Mouse (Mus musculus) forebrain, embryonic 10.5 days (tissue): ENCODE measurements around the gene Cbfa2t2. TPM values are rescaled to one million over a fixed set of nuclear protein-coding genes. Genes with fewer than 3 reads are reported as not detected.
"Not testable (repeated sequence)": the region's sequence is repeated elsewhere in the genome, so short reads cannot be mapped to it uniquely, and the experiment has no call there.

Experiments used
- DNase-seq: peaks from one replicate; pipeline ENCODE4 v3.0.0-alpha.2; 2017; ENCODE audit warnings: low spot score; ENCODE audit errors: extremely low spot score
- H3K27ac ChIP-seq: fragments of 300-500 bp; sonication (generic); 2 replicates; pipeline ENCODE4 v1.5.1; 2016; ENCODE audit warnings: mild to moderate bottlenecking
- H3K27me3 ChIP-seq: fragments of 300-500 bp; sonication (generic); 2 replicates; pipeline ENCODE4 v1.6.1; 2016; ENCODE audit warnings: mild to moderate bottlenecking; ENCODE audit not compliant: poor library complexity, severe bottlenecking
- H3K36me3 ChIP-seq: fragments of 300-500 bp; sonication (generic); replicated peaks from 2 replicates; pipeline ENCODE4 v1.6.1; 2016; ENCODE audit warnings: mild to moderate bottlenecking, moderate library complexity
- H3K4me1 ChIP-seq: fragments of 300-500 bp; sonication (generic); 2 replicates; pipeline ENCODE4 v1.6.1; 2016
- H3K4me3 ChIP-seq: fragments of 300-500 bp; sonication (generic); 2 replicates; pipeline ENCODE4 v1.5.1; 2016; ENCODE audit warnings: mild to moderate bottlenecking, moderate library complexity
- H3K9me3 ChIP-seq: fragments of 300-500 bp; sonication (generic); 2 replicates; pipeline ENCODE4 v1.6.1; 2016; ENCODE audit warnings: mild to moderate bottlenecking, moderate library complexity
- WGBS: fragments of 180-500 bp; shearing (Covaris S2); methylation state at CpG from one replicate; pipeline ENCODE4 v1.1.7; 2016; 5-methylcytosine and 5-hydroxymethylcytosine counted together
- polyA plus RNA-seq: library from polyadenylated mRNA; unstranded; fragments of >200 nt; fragmentation: Nextera tagmentation; extraction: Ambion mirVana; gene quantifications from 2 replicates; pipeline ENCODE4 v1.2.1, GENCODE M21; 2016

Cbfa2t2 gene
- polyA plus RNA-seq, 1 experiment from 2014 or later: 59.3 TPM

GRCm38 (mm10) chr2:154459262-154459661 lies 23.0 kb downstream of the Cbfa2t2 start:
- H3K27ac ChIP-seq: no peak overlapping the region
- peaks cover 24% of the 10 kb centered on the region for H3K36me3 ChIP-seq
- 89% methylated on average over 2 of the region's 2 CpGs for WGBS
- no peak overlapping the region for H3K4me3 ChIP-seq
- no peaks in the 10 kb centered on the region for H3K9me3 ChIP-seq
- peaks cover 21% of the 10 kb centered on the region for H3K4me1 ChIP-seq
- DNase-seq: no peak
- H3K27me3 ChIP-seq: no peaks in the 10 kb centered on the region

DNA sequence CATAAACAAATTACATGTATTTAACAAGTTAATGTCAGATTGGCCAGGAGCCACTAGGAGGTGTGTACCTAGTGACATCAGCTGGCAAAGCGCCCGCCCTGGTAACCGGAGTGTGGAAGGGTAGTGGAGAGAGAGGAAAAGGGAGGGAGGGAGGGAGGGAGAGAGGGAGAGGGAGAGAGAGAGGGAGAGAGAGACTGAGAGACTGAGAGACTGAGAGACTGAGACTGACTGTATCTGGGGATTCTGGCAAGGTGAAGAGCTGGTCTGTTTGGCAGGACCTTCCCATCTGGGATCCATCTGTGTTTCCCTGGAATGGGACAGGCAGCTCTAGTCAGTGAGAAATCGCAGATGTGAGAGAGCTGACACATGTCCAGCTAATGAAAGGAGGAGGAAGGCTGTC lies 23.6 kb downstream of the Cbfa2t2 start:
- Histone ChIP-seq H3K9me3 (no peaks in the 10 kb centered on the region), H3K27ac (no peak overlapping the region), H3K4me1 (peaks cover 17% of the 10 kb centered on the region), H3K27me3 (no peaks in the 10 kb centered on the region), H3K4me3 (no peak overlapping the region), H3K36me3 (peaks cover 23% of the 10 kb centered on the region)
- no peak for DNase-seq
- WGBS: 47% methylated on average over 4 of the region's 4 CpGs

DNA sequence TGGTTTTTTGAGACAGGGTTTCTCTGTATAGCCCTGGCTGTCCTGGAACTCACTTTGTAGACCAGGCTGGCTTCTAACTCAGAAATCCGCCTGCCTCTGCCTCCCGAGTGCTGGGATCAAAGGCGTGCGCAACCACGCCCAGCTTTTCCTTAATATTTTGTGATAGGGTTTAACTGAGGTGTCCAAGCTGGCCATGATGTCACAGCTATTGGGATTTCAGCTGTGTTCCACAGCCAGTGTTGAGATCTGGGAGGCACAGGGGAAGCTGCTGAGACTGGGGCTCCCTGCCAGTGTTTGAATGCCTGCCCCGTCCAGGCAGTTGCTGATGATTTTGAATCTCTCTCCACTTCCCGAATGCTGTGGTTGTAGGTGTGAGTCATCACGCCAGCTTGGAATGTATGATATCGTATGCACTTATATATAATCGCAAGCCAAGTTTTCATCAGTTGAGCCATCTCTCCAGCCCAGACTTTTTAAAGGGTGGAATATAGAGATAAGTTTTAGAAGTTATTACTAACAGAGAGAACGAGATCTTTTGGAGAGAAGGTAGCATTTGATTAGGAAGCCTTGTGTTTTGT lies 27.4 kb downstream of the Cbfa2t2 start:
- Histone ChIP-seq H3K36me3 (peaks cover 13% of the 10 kb centered on the region), H3K27me3 (no peaks in the 10 kb centered on the region), H3K9me3 (0 out of 2 replicates have a peak, but pooled peaks cover 4% of the 10 kb centered on the region), H3K4me3 (no peak overlapping the region), H3K27ac (no peak overlapping the region), H3K4me1 (peaks cover 23% of the 10 kb centered on the region)
- WGBS: 92% methylated on average over 11 of the region's 11 CpGs
- no peak for DNase-seq

DNA sequence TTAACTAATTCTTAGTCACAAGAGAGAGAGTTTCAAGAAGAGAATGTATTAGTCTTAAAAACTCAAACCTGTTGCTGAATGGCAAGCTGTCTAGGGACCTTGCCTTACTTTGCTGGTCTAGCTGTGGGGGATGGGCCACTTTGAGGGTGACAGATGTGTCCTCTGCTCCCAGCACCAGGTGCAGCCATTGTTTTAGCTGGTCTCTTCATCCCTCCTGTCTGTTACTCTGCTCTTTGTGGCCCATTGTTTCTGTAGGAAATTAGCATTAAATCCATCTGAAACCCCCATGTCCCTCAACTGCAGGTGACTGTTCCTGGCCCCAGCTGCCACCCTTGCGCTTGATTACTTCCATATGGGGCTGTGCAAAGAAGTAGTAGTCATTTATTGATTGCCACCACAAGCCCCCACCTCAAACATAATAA lies 29.6 kb downstream of the Cbfa2t2 start:
- Histone ChIP-seq H3K4me1 (peaks cover 18% of the 10 kb centered on the region), H3K4me3 (no peak overlapping the region), H3K36me3 (peaks cover 15% of the 10 kb centered on the region), H3K27ac (peak overlapping the region; percentile 51; the same call in 1 of the 2 replicates), H3K27me3 (no peaks in the 10 kb centered on the region), H3K9me3 (0 out of 2 replicates have a peak, but pooled peaks cover 4% of the 10 kb centered on the region)
- 52% methylated on average over 1 of the region's 1 CpGs for WGBS
- peak; percentile 38 for DNase-seq

GRCm38 (mm10) chr2:154467139-154467538 lies 30.9 kb downstream of the Cbfa2t2 start:
- WGBS: 89% methylated on average over 5 of the region's 5 CpGs
- Histone ChIP-seq H3K4me1 (peaks cover 18% of the 10 kb centered on the region), H3K27me3 (no peaks in the 10 kb centered on the region), H3K9me3 (0 out of 2 replicates have a peak, but pooled peaks cover 4% of the 10 kb centered on the region), H3K27ac (peak overlapping the region; percentile 8; the same call in 1 of the 2 replicates), H3K36me3 (peaks cover 12% of the 10 kb centered on the region), H3K4me3 (no peak overlapping the region)
- DNase-seq: no peak

- Histone ChIP-seq H3K4me3 (no peak overlapping the region), H3K27me3 (no peaks in the 10 kb centered on the region), H3K9me3 (no peaks in the 10 kb centered on the region), H3K4me1 (no peaks in the 10 kb centered on the region), H3K27ac (no peak overlapping the region), H3K36me3 (peaks cover 4% of the 10 kb centered on the region)
- WGBS: 77% methylated on average over 1 of the region's 1 CpGs
- no peak for DNase-seq
These were observed 38.2 kb downstream of the Cbfa2t2 start for GRCm38 (mm10) chr2:154474251-154475061.

DNA sequence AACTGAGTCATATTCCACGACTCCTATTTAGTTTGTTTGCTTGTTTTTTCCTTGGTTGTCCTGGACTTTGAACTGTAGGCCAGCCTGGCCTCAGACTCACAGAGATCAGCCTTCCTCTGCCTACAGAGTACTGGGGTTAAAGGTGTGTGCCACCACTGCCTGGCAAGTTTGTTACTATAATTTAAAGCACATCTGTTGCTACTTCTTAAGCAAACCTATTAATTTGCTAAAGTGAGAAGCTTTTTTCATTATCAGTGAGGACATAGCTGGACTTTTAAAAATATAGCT lies 38.7 kb downstream of the Cbfa2t2 start:
- DNase-seq: no peak
- Histone ChIP-seq H3K9me3 (no peaks in the 10 kb centered on the region), H3K36me3 (peaks cover 4% of the 10 kb centered on the region), H3K27ac (no peak overlapping the region), H3K4me3 (no peak overlapping the region), H3K4me1 (no peaks in the 10 kb centered on the region), H3K27me3 (no peaks in the 10 kb centered on the region)
- 89% methylated on average over 1 of the region's 1 CpGs for WGBS

GRCm38 (mm10) chr2:154475861-154476260 lies 39.6 kb downstream of the Cbfa2t2 start:
- WGBS: 95% methylated on average over 7 of the region's 7 CpGs

DNA sequence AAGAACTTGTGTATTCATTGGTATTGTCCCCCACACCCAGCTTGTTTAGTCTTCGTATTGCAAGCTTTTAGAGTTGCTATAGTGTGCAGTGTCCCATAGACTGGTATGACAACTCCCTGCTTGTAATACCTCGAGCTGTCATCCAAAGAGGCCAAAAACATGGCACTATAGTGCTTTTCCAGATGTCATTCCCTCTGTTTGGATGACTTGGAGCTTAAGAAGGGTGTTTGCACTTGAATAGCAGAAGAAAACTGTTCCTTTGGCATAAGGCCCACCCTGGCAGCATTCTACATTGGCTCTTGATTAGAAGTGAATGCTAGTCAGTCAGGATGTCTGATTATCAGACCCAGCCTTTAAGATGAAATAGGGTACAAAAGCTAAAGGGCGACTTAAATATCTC lies 40.7 kb downstream of the Cbfa2t2 start:
- no peaks in the 10 kb centered on the region for H3K27me3 ChIP-seq
- WGBS: 93% methylated on average over 3 of the region's 3 CpGs
- H3K27ac ChIP-seq: no peak overlapping the region
- H3K36me3 ChIP-seq: peaks cover 4% of the 10 kb centered on the region
- no peaks in the 10 kb centered on the region for H3K9me3 ChIP-seq
- H3K4me3 ChIP-seq: no peak overlapping the region
- H3K4me1 ChIP-seq: no peaks in the 10 kb centered on the region
- DNase-seq: no peak

More at GRCm38 (mm10) chr2:154475861-154476260, 39.6 kb downstream of the Cbfa2t2 start:
- DNase-seq: no peak
- Histone ChIP-seq H3K36me3 (peaks cover 4% of the 10 kb centered on the region), H3K27me3 (no peaks in the 10 kb centered on the region), H3K9me3 (no peaks in the 10 kb centered on the region), H3K4me1 (no peaks in the 10 kb centered on the region), H3K4me3 (no peak overlapping the region), H3K27ac (no peak overlapping the region)

DNA sequence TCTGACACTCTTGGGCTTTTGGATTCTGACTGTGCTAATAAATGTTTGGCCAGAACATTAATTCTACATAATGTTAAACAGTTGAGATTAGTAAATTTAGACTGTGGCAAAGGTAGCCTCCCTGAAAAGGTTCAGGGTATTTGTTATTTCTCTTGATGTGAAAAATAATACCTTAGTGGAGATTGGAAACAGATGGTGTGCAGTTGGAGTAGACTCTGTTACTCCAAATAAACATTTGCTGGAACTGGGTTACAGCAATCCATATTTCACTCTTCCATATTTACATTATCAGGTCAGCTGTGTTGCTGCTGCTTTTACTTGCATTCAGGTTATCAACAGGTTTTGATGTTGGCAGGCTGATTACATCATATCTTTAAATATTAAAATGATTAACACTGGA lies 55.5 kb downstream of the Cbfa2t2 start:
- H3K4me3 ChIP-seq: no peak overlapping the region
- H3K36me3 ChIP-seq: 0 out of 2 replicates have a peak, but pooled peaks cover 5% of the 10 kb centered on the region
- no peak for DNase-seq
- no peaks in the 10 kb centered on the region for H3K9me3 ChIP-seq
- H3K4me1 ChIP-seq: no peaks in the 10 kb centered on the region
- no peaks in the 10 kb centered on the region for H3K27me3 ChIP-seq
- no peak overlapping the region for H3K27ac ChIP-seq

DNA sequence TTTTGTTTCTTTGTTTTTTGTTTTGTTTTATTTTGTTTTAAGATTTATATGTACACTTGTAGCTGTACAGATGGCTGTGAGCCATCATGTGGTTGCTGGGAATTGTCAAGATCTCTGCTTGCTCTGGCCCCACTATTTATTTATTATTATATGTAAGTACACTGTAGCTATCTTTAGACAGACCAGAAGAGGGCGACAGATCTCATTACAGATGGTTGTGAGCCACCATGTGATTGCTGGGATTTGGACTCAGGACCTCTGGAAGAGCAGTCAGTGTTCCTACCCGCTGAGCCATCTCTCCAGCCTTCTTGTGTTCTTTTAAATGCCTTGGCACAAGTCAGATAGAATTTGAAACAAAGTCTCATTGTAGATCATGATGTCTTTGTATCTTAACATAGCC lies 57.3 kb downstream of the Cbfa2t2 start:
- not testable (repeated sequence) for H3K27me3 ChIP-seq, H3K9me3 ChIP-seq, H3K27ac ChIP-seq, H3K4me1 ChIP-seq, H3K4me3 ChIP-seq, H3K36me3 ChIP-seq, DNase-seq
- WGBS: 52% methylated on average over 2 of the region's 2 CpGs

DNA sequence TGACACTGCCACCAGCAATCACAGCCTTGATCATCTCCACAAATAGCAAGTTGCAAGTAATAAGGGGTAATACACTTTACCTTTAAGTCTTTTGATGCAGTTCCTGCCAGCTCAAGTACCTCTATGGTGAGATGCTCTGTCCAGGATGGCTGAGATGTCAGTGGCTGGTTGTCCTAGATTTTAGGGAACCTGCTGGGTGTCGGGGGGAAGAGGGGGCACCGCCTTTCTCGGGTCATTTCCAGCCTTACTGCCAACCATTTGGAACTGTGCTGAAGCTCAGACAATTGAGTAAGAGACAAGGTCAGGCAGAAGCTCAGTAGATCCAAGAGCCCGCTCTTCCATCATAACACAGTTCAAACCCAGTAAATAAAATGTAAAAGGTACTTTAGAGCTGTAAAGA lies 58.7 kb downstream of the Cbfa2t2 start:
- WGBS: 87% methylated on average over 4 of the region's 4 CpGs

DNA sequence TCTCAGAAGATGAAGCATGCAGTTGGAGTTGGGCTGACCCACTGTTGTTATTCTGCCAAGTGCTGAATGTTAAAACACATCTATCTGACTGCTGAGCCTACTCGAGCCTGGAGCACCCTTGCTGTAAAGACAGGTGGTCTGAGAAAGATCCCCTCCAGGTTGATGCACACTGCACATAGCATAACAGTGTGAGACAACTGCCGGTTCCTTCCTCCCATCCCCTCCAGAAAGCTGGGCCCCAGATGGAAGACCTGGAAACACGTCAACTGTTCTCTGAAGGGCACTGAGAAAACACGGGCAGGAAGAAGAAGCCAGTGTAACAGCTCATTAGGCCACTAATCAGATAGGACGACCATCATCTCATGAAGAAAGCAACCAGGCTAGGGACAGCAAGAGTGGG lies 62.3 kb downstream of the Cbfa2t2 start:
- Histone ChIP-seq H3K9me3 (no peaks in the 10 kb centered on the region), H3K27me3 (no peaks in the 10 kb centered on the region), H3K4me3 (no peak overlapping the region), H3K36me3 (peaks cover 30% of the 10 kb centered on the region), H3K27ac (no peak overlapping the region), H3K4me1 (no peaks in the 10 kb centered on the region)
- no peak for DNase-seq
- WGBS: 87% methylated on average over 5 of the region's 5 CpGs

More for the DNA sequence above, 58.7 kb downstream of the Cbfa2t2 start:
- Histone ChIP-seq H3K4me3 (no peak overlapping the region), H3K36me3 (peaks cover 8% of the 10 kb centered on the region; the same call in 1 of the 2 replicates), H3K27ac (no peak overlapping the region), H3K4me1 (no peaks in the 10 kb centered on the region), H3K27me3 (no peaks in the 10 kb centered on the region), H3K9me3 (no peaks in the 10 kb centered on the region)
- no peak for DNase-seq
